Comparison of ENCODE assay signal across 16 mouse cellular contexts in genomic region chr10:120294487-120294886, GRCm38 (mm10).
DNase-seq lines count a peak whose midpoint lies in the region; ATAC-seq and TF ChIP-seq lines count a peak whose summit lies in the region.
"Had no signal": no experiment of that assay in that cellular context is flagged by ENCODE, and none has a peak within 500 bp of the region (broad histone marks: within the 10 kb centered on the region; RNA-seq: fewer than 3 reads in every experiment).

No protein-coding gene starts in this region.

- no peak for ATAC-seq in hindbrain, embryonic 11.5 days (ENCODE audit: low FRiP score)
- no peak for ATAC-seq in hindbrain, embryonic 16.5 days
- ATAC-seq in midbrain, postnatal 0 days (ENCODE audit: low FRiP score), result no peak
- ATAC-seq: intestine, embryonic 15.5 days had no signal

- H3K27ac ChIP-seq in hindbrain, embryonic 11.5 days (ENCODE audit: low read depth, low read length), result no peak overlapping the region
- no peak overlapping the region for H3K27ac ChIP-seq in hindbrain, embryonic 16.5 days (ENCODE audit: low read depth, low read length)
- no peak overlapping the region for H3K27ac ChIP-seq in midbrain, postnatal 0 days (ENCODE audit: low read depth, low read length)
- H3K27ac ChIP-seq: intestine, embryonic 15.5 days; left cerebral cortex, adult 2 months; lung, embryonic 15.5 days had no signal

- WGBS in hindbrain, embryonic 11.5 days, result 70% methylated on average over 9 of the region's 9 CpGs
- 58% methylated on average over 9 of the region's 9 CpGs for WGBS in hindbrain, embryonic 16.5 days
- WGBS in midbrain, postnatal 0 days, result 37% methylated on average over 9 of the region's 9 CpGs

- no peak overlapping the region for H3K4me3 ChIP-seq in hindbrain, embryonic 11.5 days (ENCODE audit: low read depth, low read length)
- H3K4me3 ChIP-seq in hindbrain, embryonic 16.5 days (ENCODE audit: low read length), result no peak overlapping the region
- no peak overlapping the region for H3K4me3 ChIP-seq in midbrain, postnatal 0 days (ENCODE audit: low read depth, low read length)
- H3K4me3 ChIP-seq: intestine, embryonic 15.5 days; left cerebral cortex, adult 2 months; lung, embryonic 15.5 days had no signal

- H3K36me3 ChIP-seq in hindbrain, embryonic 11.5 days (ENCODE audit: control insufficient read depth, insufficient read depth, low read length), result no peaks in the 10 kb centered on the region
- H3K36me3 ChIP-seq in hindbrain, embryonic 16.5 days (ENCODE audit: control insufficient read depth, insufficient read depth, low read length), result no peaks in the 10 kb centered on the region
- no peaks in the 10 kb centered on the region for H3K36me3 ChIP-seq in midbrain, postnatal 0 days (ENCODE audit: insufficient read depth, low read length)
- H3K36me3 ChIP-seq: intestine, embryonic 15.5 days; lung, embryonic 15.5 days had no signal

- TF ChIP-seq CTCF in midbrain, postnatal 0 days (IDR thresholded peaks at IDR 0.05), result no peak

- no peaks in the 10 kb centered on the region for H3K27me3 ChIP-seq in hindbrain, embryonic 11.5 days (ENCODE audit: control insufficient read depth, insufficient read depth, low read length)
- H3K27me3 ChIP-seq in hindbrain, embryonic 16.5 days (replicated peaks; ENCODE audit: control insufficient read depth, insufficient read depth, low read length), result no peaks in the 10 kb centered on the region
- H3K27me3 ChIP-seq in midbrain, postnatal 0 days (ENCODE audit: insufficient read depth, low read length), result no peaks in the 10 kb centered on the region
- H3K27me3 ChIP-seq: intestine, embryonic 15.5 days; lung, embryonic 15.5 days had no signal

- H3K9ac ChIP-seq in hindbrain, embryonic 11.5 days (ENCODE audit: low read depth, low read length), result no peak overlapping the region
- H3K9ac ChIP-seq in hindbrain, embryonic 16.5 days (ENCODE audit: low read depth, low read length), result no peak overlapping the region
- no peak overlapping the region for H3K9ac ChIP-seq in midbrain, postnatal 0 days (replicated peaks; ENCODE audit: low read length, poor library complexity, severe bottlenecking)
- H3K9ac ChIP-seq: intestine, embryonic 15.5 days; lung, embryonic 15.5 days had no signal

- H3K9me3 ChIP-seq in hindbrain, embryonic 11.5 days (ENCODE audit: control insufficient read depth, low read length), result no peaks in the 10 kb centered on the region
- no peaks in the 10 kb centered on the region for H3K9me3 ChIP-seq in hindbrain, embryonic 16.5 days (ENCODE audit: control insufficient read depth, low read length)
- H3K9me3 ChIP-seq in midbrain, postnatal 0 days (ENCODE audit: low read length), result no peaks in the 10 kb centered on the region
- H3K9me3 ChIP-seq: intestine, embryonic 15.5 days; lung, embryonic 15.5 days had no signal

- H3K4me1 ChIP-seq in hindbrain, embryonic 11.5 days (replicated peaks; ENCODE audit: control insufficient read depth, insufficient read depth, low read length), result no peaks in the 10 kb centered on the region
- peaks cover 7% of the 10 kb centered on the region; the same call in 1 of the 2 replicates for H3K4me1 ChIP-seq in hindbrain, embryonic 16.5 days (ENCODE audit: control insufficient read depth, insufficient read depth, low read depth, low read length)
- H3K4me1 ChIP-seq in midbrain, postnatal 0 days (ENCODE audit: insufficient read depth, low read length), result no peaks in the 10 kb centered on the region
- H3K4me1 ChIP-seq: intestine, embryonic 15.5 days had no signal

- DNase-seq in hindbrain, embryonic 11.5 days (ENCODE audit: low spot score), result peak; percentile 22
- DNase-seq in testis, postnatal 10 days (ENCODE audit: low spot score), result peak; percentile 16
- no peak for DNase-seq in testis, postnatal 14 days (ENCODE audit: low spot score)
- peak; percentile 27 for DNase-seq in midbrain, postnatal 0 days (ENCODE audit: low spot score)
- no peak for DNase-seq in ovary, postnatal 14 days (ENCODE audit: low spot score)
- no peak for DNase-seq in right cerebral cortex, postnatal 25 days
- no peak for DNase-seq in left cerebral cortex, adult 9 months (ENCODE audit: low spot score in 2 of 2)
- DNase-seq: adrenal gland, adult 2 months; cerebellum, adult 2 months; heart, adult 18-20 months; liver; thymus, postnatal 25 days had no signal

- H3K4me2 ChIP-seq in hindbrain, embryonic 11.5 days (replicated peaks; ENCODE audit: low read depth, low read length), result no peak overlapping the region
- no peak overlapping the region for H3K4me2 ChIP-seq in hindbrain, embryonic 16.5 days (ENCODE audit: low read length)
- peak overlapping the region; percentile 23 for H3K4me2 ChIP-seq in midbrain, postnatal 0 days (ENCODE audit: low read depth, low read length, poor library complexity, severe bottlenecking)
- H3K4me2 ChIP-seq: intestine, embryonic 15.5 days; lung, embryonic 15.5 days had no signal

Comparison
In these comparisons a context has a peak if more than half of its experiments do, and no peak if none do; other contexts are left out.
1. DNase-seq: peak in hindbrain, embryonic 11.5 days (single experiment), testis, postnatal 10 days (single experiment) and midbrain, postnatal 0 days (single experiment); none in testis, postnatal 14 days (single experiment), ovary, postnatal 14 days (single experiment), right cerebral cortex, postnatal 25 days (single experiment) and left cerebral cortex, adult 9 months (0 of 2).